In the genomic region with DNA sequence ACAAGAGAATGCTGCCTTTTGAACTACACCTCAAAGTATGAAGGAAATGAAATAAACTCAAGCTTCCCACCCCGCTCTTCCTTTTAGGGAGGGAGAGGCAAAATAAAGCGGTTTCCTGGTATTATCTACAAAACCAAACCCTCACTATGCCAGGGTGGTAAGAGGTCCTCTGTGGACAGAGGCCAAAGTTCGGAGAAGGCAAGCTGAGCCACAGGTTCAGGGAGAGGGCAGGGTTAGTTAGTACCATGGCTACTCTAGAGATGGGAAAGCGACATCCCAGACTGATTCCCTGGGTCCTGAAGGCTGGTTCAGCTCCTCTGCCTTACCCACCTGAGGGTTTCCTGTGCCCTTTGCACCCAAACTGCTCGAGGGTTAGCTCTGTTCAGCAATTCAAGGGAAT, we compare ENCODE assay signal across 17 mouse cellular contexts.
DNase-seq lines count a peak whose midpoint lies in the region; ATAC-seq and TF ChIP-seq lines count a peak whose summit lies in the region.
"Had no signal": no experiment of that assay in that cellular context is flagged by ENCODE, and none has a peak within 500 bp of the region (broad histone marks: within the 10 kb centered on the region; RNA-seq: fewer than 3 reads in every experiment).

No protein-coding gene starts in this region.

- H3K4me1 ChIP-seq in heart, embryonic 12.5 days (replicated peaks) = peaks cover 19% of the 10 kb centered on the region
- peaks cover 8% of the 10 kb centered on the region for H3K4me1 ChIP-seq in liver, adult 2 months (ENCODE audit: control insufficient read depth, insufficient read depth, low read length)
- H3K4me1 ChIP-seq in liver, embryonic 12.5 days = peaks cover 12% of the 10 kb centered on the region; the same call in 1 of the 2 replicates
- H3K4me1 ChIP-seq: forebrain, embryonic 12.5 days had no signal

- peaks cover 3% of the 10 kb centered on the region; the same call in 1 of the 2 replicates for H3K79me2 ChIP-seq in liver, adult 2 months (ENCODE audit: control insufficient read depth, insufficient read depth, low read length)

- no peak overlapping the region for H3K27ac ChIP-seq in heart, embryonic 12.5 days (ENCODE audit: poor library complexity, severe bottlenecking)
- H3K27ac ChIP-seq in liver, adult 2 months (replicated peaks; ENCODE audit: insufficient read depth, low read depth, low read length) = no peak overlapping the region
- no peak overlapping the region for H3K27ac ChIP-seq in liver, embryonic 12.5 days
- H3K27ac ChIP-seq: forebrain, embryonic 12.5 days; limb, embryonic 13.5 days; neural tube, embryonic 13.5 days had no signal

- TF ChIP-seq POLR2A in liver, adult 2 months (IDR thresholded peaks at IDR 0.05; ENCODE audit: extremely low read depth, insufficient read depth, low read length) = no peak

- H3K4me2 ChIP-seq in heart, embryonic 12.5 days = no peak overlapping the region
- H3K4me2 ChIP-seq in liver, embryonic 12.5 days = no peak overlapping the region
- H3K4me2 ChIP-seq: forebrain, embryonic 12.5 days; limb, embryonic 13.5 days; neural tube, embryonic 13.5 days had no signal

- no peak overlapping the region for H3K4me3 ChIP-seq in heart, embryonic 12.5 days
- H3K4me3 ChIP-seq in liver, adult 2 months (ENCODE audit: insufficient read depth, low read depth, low read length) = no peak overlapping the region
- no peak overlapping the region for H3K4me3 ChIP-seq in liver, embryonic 12.5 days
- H3K4me3 ChIP-seq: forebrain, embryonic 12.5 days; limb, embryonic 13.5 days; neural tube, embryonic 13.5 days had no signal

- peaks cover 7% of the 10 kb centered on the region for H3K36me3 ChIP-seq in heart, embryonic 12.5 days
- H3K36me3 ChIP-seq in liver, adult 2 months (ENCODE audit: control insufficient read depth, insufficient read depth, low read length) = peaks cover 3% of the 10 kb centered on the region; the same call in 1 of the 2 replicates
- no peaks in the 10 kb centered on the region for H3K36me3 ChIP-seq in liver, embryonic 12.5 days
- H3K36me3 ChIP-seq: forebrain, embryonic 12.5 days had no signal

- TF ChIP-seq CTCF in liver, adult 2 months (IDR thresholded peaks at IDR 0.05; ENCODE audit: low read depth, low read length) = no peak

- H3K27me3 ChIP-seq in heart, embryonic 12.5 days (replicated peaks) = no peaks in the 10 kb centered on the region
- H3K27me3 ChIP-seq in liver, adult 2 months (ENCODE audit: control insufficient read depth, insufficient read depth, low read length) = no peaks in the 10 kb centered on the region
- H3K27me3 ChIP-seq in liver, embryonic 12.5 days (replicated peaks) = no peaks in the 10 kb centered on the region
- H3K27me3 ChIP-seq: forebrain, embryonic 12.5 days; limb, embryonic 13.5 days; neural tube, embryonic 13.5 days had no signal

- WGBS in heart, embryonic 12.5 days = 62% methylated on average over 5 of the region's 5 CpGs
- WGBS in liver, adult 2 months = 33% methylated on average over 5 of the region's 5 CpGs
- 39% methylated on average over 5 of the region's 5 CpGs for WGBS in liver, embryonic 12.5 days (ENCODE audit: insufficient replicate concordance)

- peak; percentile 93 for DNase-seq in heart, adult 11 months
- peak; percentile 22 for DNase-seq in liver, adult 2 months (ENCODE audit: extremely low read depth, low read depth, low spot score)
- no peak for DNase-seq in liver
- DNase-seq in kidney, adult 9 months = peak; percentile 70
- DNase-seq in spleen, postnatal 36 days (ENCODE audit: low spot score in 2 of 2) = no peak
- DNase-seq: adrenal gland, postnatal 10 days; cerebellum, adult 9-10 months; gastrocnemius, postnatal 36 days; layer of hippocampus, adult 9-11 months; right cerebral cortex, postnatal 14 days had no signal

- ATAC-seq in heart, embryonic 12.5 days (ENCODE audit: insufficient number of reproducible peaks, low FRiP score) = no peak
- 0 out of 2 replicates have a peak, but pooled peaks have one; percentile 37 for ATAC-seq in liver, embryonic 12.5 days
- no peak for ATAC-seq in cerebellum, adult (ENCODE audit: insufficient number of reproducible peaks, low FRiP score, low TSS enrichment)
- ATAC-seq: inflammation-experienced regulatory T-cells, adult 6 months had no signal

- H3K9me3 ChIP-seq in heart, embryonic 12.5 days (replicated peaks) = no peaks in the 10 kb centered on the region
- H3K9me3 ChIP-seq in liver, embryonic 12.5 days (replicated peaks) = no peaks in the 10 kb centered on the region
- H3K9me3 ChIP-seq: limb, embryonic 13.5 days; neural tube, embryonic 13.5 days had no signal

- no peak overlapping the region for H3K9ac ChIP-seq in heart, embryonic 12.5 days
- H3K9ac ChIP-seq in liver, adult 2 months (ENCODE audit: low read depth, low read length) = no peak overlapping the region
- H3K9ac ChIP-seq in liver, embryonic 12.5 days = no peak overlapping the region
- H3K9ac ChIP-seq: forebrain, embryonic 12.5 days; limb, embryonic 13.5 days; neural tube, embryonic 13.5 days had no signal

Comparison
In these comparisons a context has a peak if more than half of its experiments do, and no peak if none do; other contexts are left out.
1. DNase-seq: peak in heart, adult 11 months (single experiment), liver, adult 2 months (single experiment) and kidney, adult 9 months (single experiment); none in liver (single experiment) and spleen, postnatal 36 days (0 of 2).